Mouse (Mus musculus) liver, embryonic 14.5 days (tissue): ENCODE measurements at regions not wholly inside any gene's neighbourhood (a gene's known extent, or its start where the extent isn't known, plus 50 kb on each side); places are given as distances from the start of the nearest gene placed in this dataset.

ENCODE experiments used
- ATAC-seq: fragments of 200-750 bp; cut with Nextera tagmentation; 2 replicates; pipeline ENCODE4 v1.8.0; 2017; ENCODE audit warnings: moderate number of reproducible peaks, mild to moderate bottlenecking, moderate library complexity; ENCODE audit not compliant: insufficient read depth
- DNase-seq, 3 experiments: peaks; one replicate each; pipeline ENCODE4 v3.0.0-alpha.2; 2012 to 2013; ENCODE audit warnings: low read depth in 3 of 3, low spot score in 3 of 3
- H3K27ac ChIP-seq: fragments of 300-500 bp; sonication (generic); 2 replicates; pipeline ENCODE4 v1.5.1; 2014; ENCODE audit warnings: moderate library complexity, mild to moderate bottlenecking, control low read depth, inconsistent platforms
- H3K27me3 ChIP-seq: fragments of 300-500 bp; sonication (generic); 2 replicates; pipeline ENCODE4 v1.6.1; 2014; ENCODE audit warnings: mild to moderate bottlenecking, low read length, moderate library complexity; ENCODE audit not compliant: control insufficient read depth, insufficient read depth
- H3K36me3 ChIP-seq: fragments of 300-500 bp; sonication (generic); replicated peaks from 2 replicates; pipeline ENCODE4 v1.6.1; 2014; ENCODE audit warnings: low read depth; ENCODE audit not compliant: control insufficient read depth, insufficient read depth
- H3K4me1 ChIP-seq, 2 experiments: fragments of 200-500 bp in 1 of 2; fragments of 300-500 bp in 1 of 2; sonication (generic) in 1 of 2; replicated peaks; 2 replicates each; pipeline ENCODE4 v1.6.1; 2012 to 2014; ENCODE audit warnings: antibody characterized with exemption in 1 of 2, inconsistent platforms in 1 of 2, low read length in 1 of 2; ENCODE audit not compliant: control insufficient read depth in 2 of 2, insufficient read depth in 2 of 2
- H3K4me2 ChIP-seq: fragments of 300-500 bp; sonication (generic); 2 replicates; pipeline ENCODE4 v1.6.1; 2014; ENCODE audit warnings: low read depth, mild to moderate bottlenecking, control low read depth, moderate library complexity
- H3K4me3 ChIP-seq, 2 experiments: fragments of 200-500 bp in 1 of 2; fragments of 300-500 bp in 1 of 2; sonication (generic) in 1 of 2; 2 replicates each; pipeline ENCODE4 v1.5.1; 2012 to 2014; ENCODE audit warnings: low read depth in 2 of 2, low read length in 2 of 2, mild to moderate bottlenecking in 2 of 2, control low read depth in 1 of 2, inconsistent platforms in 1 of 2, moderate library complexity in 1 of 2; ENCODE audit not compliant: insufficient read depth in 1 of 2
- H3K9ac ChIP-seq: fragments of 300-500 bp; sonication (generic); replicated peaks from 2 replicates; pipeline ENCODE4 v1.6.1; 2014; ENCODE audit warnings: mild to moderate bottlenecking, control low read depth, moderate library complexity
- H3K9me3 ChIP-seq: fragments of 300-500 bp; sonication (generic); 2 replicates; pipeline ENCODE4 v1.6.1; 2016; ENCODE audit warnings: low read length, mixed read lengths; ENCODE audit not compliant: control insufficient read depth
- CTCF ChIP-seq: IDR thresholded peaks from 2 replicates; pipeline ENCODE4 v1.5.1; 2016; ENCODE audit warnings: antibody characterized with exemption, low read depth, control low read depth
- EP300 ChIP-seq: IDR thresholded peaks from 2 replicates; pipeline ENCODE4 v1.6.1; 2016; ENCODE audit warnings: antibody characterized with exemption, low read depth
- WGBS: fragments of 180-500 bp; shearing (Covaris S2); extraction: QIAGEN DNeasy Blood & Tissue Kit; methylation state at CpG from one replicate; pipeline ENCODE4 v1.1.7; 2014; ENCODE audit not compliant: insufficient replicate concordance; 5-methylcytosine and 5-hydroxymethylcytosine counted together

DNA sequence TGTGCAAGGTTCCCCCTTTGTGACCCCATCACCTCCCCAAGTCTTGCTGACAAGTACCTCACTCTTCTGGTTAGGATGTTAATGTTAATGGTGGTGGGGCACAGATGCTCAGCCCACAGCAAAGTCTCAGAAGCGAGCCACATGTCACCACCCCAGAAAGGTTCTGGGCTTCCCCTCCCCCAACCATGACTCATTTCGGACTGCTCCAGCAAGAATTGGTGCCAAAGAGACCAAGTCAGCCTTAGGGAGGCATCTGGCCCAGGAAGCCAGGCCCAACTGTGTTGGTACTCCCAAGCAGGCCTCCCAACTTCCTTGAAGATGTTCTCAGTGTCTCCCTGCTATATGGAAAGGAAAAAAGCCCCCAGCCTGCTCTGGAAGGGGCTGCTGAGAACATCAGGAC is 67.8 kb upstream of the Nectin1 start:
- DNase-seq (no peak), ATAC-seq (no peak)
- WGBS: 53% methylated on average over 2 of the region's 2 CpGs

DNA sequence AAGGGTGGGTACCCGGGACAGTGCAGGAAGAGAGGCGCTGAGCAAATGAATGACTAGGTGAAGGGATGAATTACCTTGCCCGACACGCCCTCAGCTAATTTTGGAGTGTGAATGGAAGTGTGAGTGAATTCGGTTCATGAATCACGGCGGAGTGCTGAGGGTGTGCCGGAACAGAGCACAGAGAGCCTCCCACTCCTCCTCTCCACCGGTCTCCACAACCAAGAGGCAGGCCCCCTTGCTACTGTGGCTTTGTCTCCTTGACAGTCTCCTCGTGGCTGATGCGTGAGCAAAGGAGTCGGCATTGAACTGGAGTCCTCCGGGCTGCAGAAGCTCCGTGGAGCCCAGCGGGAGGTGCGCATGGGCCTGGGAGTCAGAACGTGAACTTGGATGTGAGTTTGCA is 64.5 kb upstream of the Nectin1 start:
- WGBS: 44% methylated on average over 17 of the region's 17 CpGs
- Histone ChIP-seq H3K9me3 (no peaks in the 10 kb centered on the region), H3K4me2 (no peak overlapping the region), H3K4me1 (no peaks in the 10 kb centered on the region), H3K36me3 (no peaks in the 10 kb centered on the region), H3K27ac (no peak overlapping the region), H3K9ac (no peak overlapping the region), H3K27me3 (no peaks in the 10 kb centered on the region), H3K4me3 (no peak overlapping the region)
- DNase-seq (no peak), ATAC-seq (no peak)
- TF ChIP-seq EP300: no peak
- no peak for TF ChIP-seq CTCF

More for the DNA sequence above, 67.8 kb upstream of the Nectin1 start:
- H3K9ac ChIP-seq: no peak overlapping the region
- H3K9me3 ChIP-seq: no peaks in the 10 kb centered on the region
- H3K27ac ChIP-seq: no peak overlapping the region
- TF ChIP-seq EP300 (no peak), CTCF (no peak)
- no peaks in the 10 kb centered on the region; a peak in 1 of 4 replicates for H3K4me1 ChIP-seq
- no peak overlapping the region for H3K4me2 ChIP-seq
- H3K27me3 ChIP-seq: no peaks in the 10 kb centered on the region
- H3K36me3 ChIP-seq: no peaks in the 10 kb centered on the region
- no peak overlapping the region for H3K4me3 ChIP-seq

DNA sequence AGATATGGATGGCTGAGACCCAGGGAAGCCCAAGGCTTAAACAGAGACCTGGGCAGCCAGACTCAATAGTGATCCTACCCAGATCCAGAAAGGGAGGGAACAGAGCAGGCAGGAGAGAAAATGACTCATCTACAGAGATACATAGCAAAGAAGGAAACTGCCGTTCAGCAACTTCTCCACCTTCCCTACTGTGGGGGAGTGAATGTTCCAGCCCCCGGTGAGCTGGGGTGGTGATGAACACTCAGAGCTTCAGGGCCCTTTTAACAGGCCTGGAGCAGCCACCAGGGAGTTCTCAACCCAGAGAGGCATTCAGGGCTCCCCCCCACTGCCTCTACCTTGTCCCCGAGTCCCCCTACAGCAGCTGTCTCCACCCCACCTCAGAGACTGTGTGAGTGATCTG is 62.5 kb upstream of the Nectin1 start:
- no peak overlapping the region for H3K4me3 ChIP-seq
- 33% methylated on average over 3 of the region's 3 CpGs for WGBS
- no peaks in the 10 kb centered on the region for H3K4me1 ChIP-seq
- DNase-seq: no peak
- H3K9ac ChIP-seq: no peak overlapping the region
- H3K27me3 ChIP-seq: no peaks in the 10 kb centered on the region
- no peak overlapping the region for H3K27ac ChIP-seq
- no peaks in the 10 kb centered on the region for H3K36me3 ChIP-seq
- H3K9me3 ChIP-seq: no peaks in the 10 kb centered on the region
- no peak overlapping the region for H3K4me2 ChIP-seq
- TF ChIP-seq EP300 (no peak), CTCF (no peak)
- ATAC-seq: no peak

DNA sequence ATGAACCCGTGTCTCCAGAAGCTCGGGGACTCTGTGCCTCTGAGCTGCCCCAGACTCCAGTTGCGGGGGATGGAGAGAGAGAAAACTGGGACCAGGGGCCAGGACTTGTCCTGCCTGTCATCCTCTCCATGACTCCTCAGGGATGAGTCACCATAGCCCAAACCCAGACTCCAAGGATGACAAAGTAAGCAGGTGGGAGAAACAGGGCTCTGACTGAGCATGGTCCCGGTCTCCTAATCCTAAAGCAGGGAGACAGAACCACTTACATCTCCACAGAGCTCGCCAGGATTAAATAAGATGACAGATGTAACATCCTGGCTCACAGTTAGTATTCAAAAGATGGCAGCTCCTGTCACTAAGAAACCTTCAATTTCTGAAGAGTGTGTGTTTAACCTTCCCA is 61.7 kb upstream of the Nectin1 start:
- 44% methylated on average over 5 of the region's 5 CpGs for WGBS
- TF ChIP-seq CTCF: no peak
- TF ChIP-seq EP300: no peak
- H3K4me3 ChIP-seq: no peak overlapping the region
- no peaks in the 10 kb centered on the region for H3K9me3 ChIP-seq
- DNase-seq (no peak), ATAC-seq (no peak)
- no peak overlapping the region for H3K27ac ChIP-seq
- no peaks in the 10 kb centered on the region for H3K27me3 ChIP-seq
- H3K9ac ChIP-seq: no peak overlapping the region
- no peaks in the 10 kb centered on the region for H3K36me3 ChIP-seq
- H3K4me1 ChIP-seq: no peaks in the 10 kb centered on the region
- no peak overlapping the region for H3K4me2 ChIP-seq

DNA sequence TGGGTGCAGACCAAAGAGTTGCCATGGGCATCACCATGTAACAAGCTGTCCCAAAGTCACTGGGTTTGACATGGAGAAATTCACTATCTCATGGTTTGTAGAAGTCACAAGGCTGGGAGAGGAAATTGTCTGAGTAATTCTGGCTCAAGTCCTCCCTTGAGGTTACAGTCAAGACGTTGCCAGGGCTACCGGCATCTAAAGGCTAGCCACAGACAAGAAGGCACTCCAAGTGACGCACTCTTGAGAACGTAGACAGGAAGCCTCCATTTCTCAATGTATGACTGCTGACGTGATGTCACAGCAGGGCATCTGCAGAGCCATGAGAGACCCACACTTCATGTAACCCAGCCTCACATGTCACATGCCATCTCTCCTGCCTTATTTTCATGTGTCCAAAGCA is 59.2 kb upstream of the Nectin1 start:
- Histone ChIP-seq H3K27me3 (no peaks in the 10 kb centered on the region), H3K9ac (no peak overlapping the region), H3K4me3 (no peak overlapping the region), H3K27ac (no peak overlapping the region), H3K9me3 (no peaks in the 10 kb centered on the region), H3K36me3 (no peaks in the 10 kb centered on the region), H3K4me2 (no peak overlapping the region), H3K4me1 (no peaks in the 10 kb centered on the region)
- 46% methylated on average over 5 of the region's 5 CpGs for WGBS
- TF ChIP-seq CTCF: no peak
- TF ChIP-seq EP300: no peak
- DNase-seq (no peak), ATAC-seq (no peak)
